Mouse (Mus musculus) megakaryocyte, embryonic 14.5 days (primary cell): ENCODE data around the gene Syt13.

ENCODE experiments used
- FLI1 ChIP-seq: IDR thresholded peaks from 2 replicates; pipeline ENCODE4 v1.6.1; 2012; ENCODE audit warnings: low read length, inconsistent platforms, mixed read lengths
- GATA1 ChIP-seq: IDR thresholded peaks from 3 replicates; pipeline ENCODE4 v1.6.1; 2012; ENCODE audit warnings: mixed read lengths, low read length, inconsistent platforms, borderline replicate concordance

GRCm38 (mm10) chr2:92967839-92968166 is 52.9 kb downstream of the Syt13 start:
- TF ChIP-seq GATA1 (no peak), FLI1 (no peak)
